29 mouse cellular contexts compared by ENCODE assay signal in the genomic region with DNA sequence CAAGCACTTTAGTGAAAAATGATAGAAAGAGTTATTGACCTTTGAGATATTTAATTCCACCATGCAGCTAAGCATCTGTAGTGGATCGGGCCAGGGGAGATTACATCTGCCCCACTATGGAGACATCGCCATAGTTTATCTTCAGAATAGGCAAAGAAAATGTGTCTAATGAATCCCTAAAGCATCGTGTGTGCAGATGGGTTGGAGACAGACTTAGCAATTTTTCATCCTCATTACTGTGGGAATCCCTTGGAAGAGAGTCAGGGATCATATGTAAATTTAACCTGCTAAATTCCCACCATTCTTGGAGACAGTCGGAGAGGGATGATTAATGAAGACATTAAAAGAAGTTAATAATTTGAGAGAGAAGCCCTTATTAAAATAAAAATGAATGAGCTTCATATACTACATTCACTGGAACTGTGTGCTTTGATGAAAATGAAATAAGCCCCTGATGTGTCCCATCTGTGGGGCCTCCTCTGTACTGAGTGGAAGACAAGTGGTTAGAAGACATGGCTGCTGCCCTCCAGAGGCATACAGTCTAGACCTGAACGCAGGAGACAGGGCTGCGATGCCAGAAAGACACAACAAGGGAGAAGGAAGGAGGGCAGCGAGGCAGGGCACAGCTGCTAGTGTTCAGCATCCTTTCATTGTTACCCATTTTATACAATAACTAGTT.
DNase-seq lines count a peak whose midpoint lies in the region; ATAC-seq and TF ChIP-seq lines count a peak whose summit lies in the region.
"Had no signal": no experiment of that assay in that cellular context is flagged by ENCODE, and none has a peak within 500 bp of the region (broad histone marks: within the 10 kb centered on the region; RNA-seq: fewer than 3 reads in every experiment).

No protein-coding gene starts in this region.

- 79% methylated on average over 7 of the region's 7 CpGs for WGBS in kidney, embryonic 16.5 days
- whole genome bisulfite sequencing in midbrain, embryonic 16.5 days, result 60% methylated on average over 7 of the region's 7 CpGs
- WGBS in intestine, postnatal 0 days, result 75% methylated on average over 7 of the region's 7 CpGs

- H3K4me2 ChIP-seq in kidney, embryonic 16.5 days (replicated peaks; ENCODE audit: low read depth, low read length), result no peak overlapping the region
- no peak overlapping the region for H3K4me2 ChIP-seq in midbrain, embryonic 16.5 days (ENCODE audit: low read length)
- no peak overlapping the region for H3K4me2 ChIP-seq in intestine, postnatal 0 days (replicated peaks; ENCODE audit: low read depth)
- H3K4me2 ChIP-seq: intestine, embryonic 15.5 days; kidney, embryonic 15.5 days; liver, embryonic 15.5 days; lung, embryonic 15.5 days had no signal

- no peak for DNase-seq in kidney, postnatal 4 days
- no peak for DNase-seq in testis, postnatal 10 days (ENCODE audit: low spot score)
- no peak for DNase-seq in thymus, postnatal 36 days
- DNase-seq: adrenal gland, postnatal 36 days; B cell, adult 2 months; cerebellum, adult 11-12 months; cerebellum, postnatal 10 days; gastrocnemius, postnatal 10 days; heart, adult 18-20 months; heart, postnatal 4 days; liver; lung, postnatal 4 days; right cerebral cortex, postnatal 14 days had no signal

- TF ChIP-seq CTCF in testis, adult 2 months (IDR thresholded peaks at IDR 0.05; ENCODE audit: control insufficient read depth, insufficient read depth, insufficient replicate concordance, low read depth, low read length), result no peak
- no peak for TF ChIP-seq CTCF in intestine, postnatal 0 days (IDR thresholded peaks at IDR 0.05; ENCODE audit: low read depth)

- no peaks in the 10 kb centered on the region for H3K27me3 ChIP-seq in kidney, embryonic 16.5 days (ENCODE audit: insufficient read depth, low read length)
- no peaks in the 10 kb centered on the region for H3K27me3 ChIP-seq in testis, adult 2 months (ENCODE audit: control insufficient read depth, insufficient read depth, low read length)
- H3K27me3 ChIP-seq in midbrain, embryonic 16.5 days (ENCODE audit: control insufficient read depth, insufficient read depth, low read depth, low read length), result no peaks in the 10 kb centered on the region
- H3K27me3 ChIP-seq in intestine, postnatal 0 days (replicated peaks; ENCODE audit: control insufficient read depth, insufficient read depth, low read length), result no peaks in the 10 kb centered on the region
- H3K27me3 ChIP-seq: CH12.LX; intestine, embryonic 15.5 days; kidney, embryonic 15.5 days; liver, embryonic 15.5 days; lung, embryonic 15.5 days; Patski had no signal

- no peak; the same call in 1 of the 2 replicates for TF ChIP-seq POLR2A in testis, adult 2 months (IDR thresholded peaks at IDR 0.05; ENCODE audit: control insufficient read depth, low read depth, low read length)

- H3K27ac ChIP-seq in kidney, embryonic 16.5 days (ENCODE audit: low read length), result no peak overlapping the region
- 0 out of 2 replicates have a peak overlapping the region, but pooled peaks have one; percentile 44 for H3K27ac ChIP-seq in testis, adult 2 months (ENCODE audit: control insufficient read depth, insufficient read depth, low read depth, low read length)
- no peak overlapping the region for H3K27ac ChIP-seq in midbrain, embryonic 16.5 days (ENCODE audit: low read length)
- no peak overlapping the region for H3K27ac ChIP-seq in intestine, postnatal 0 days (ENCODE audit: low read depth, low read length)
- H3K27ac ChIP-seq: forebrain, embryonic 10.5 days; intestine, embryonic 15.5 days; kidney, embryonic 15.5 days; limb, embryonic 10.5 days; liver, embryonic 15.5 days; lung, embryonic 15.5 days; stomach, postnatal 0 days had no signal

- peak; percentile 76 for ATAC-seq in kidney, embryonic 16.5 days (ENCODE audit: low FRiP score, low TSS enrichment)
- ATAC-seq in midbrain, embryonic 16.5 days, result peak; percentile 68; the same call in 1 of the 2 replicates
- no peak for ATAC-seq in intestine, postnatal 0 days
- ATAC-seq: forebrain, embryonic 16.5 days; intestine, embryonic 15.5 days; Patski had no signal

- no peaks in the 10 kb centered on the region for H3K4me1 ChIP-seq in kidney, embryonic 16.5 days (ENCODE audit: insufficient read depth, low read length)
- peaks cover 8% of the 10 kb centered on the region for H3K4me1 ChIP-seq in testis, adult 2 months (ENCODE audit: control insufficient read depth, insufficient read depth, low read length)
- H3K4me1 ChIP-seq in midbrain, embryonic 16.5 days (ENCODE audit: control insufficient read depth, insufficient read depth, low read length), result peaks cover 3% of the 10 kb centered on the region; the same call in 1 of the 2 replicates
- H3K4me1 ChIP-seq in intestine, postnatal 0 days (replicated peaks; ENCODE audit: control insufficient read depth, insufficient read depth, low read length), result no peaks in the 10 kb centered on the region
- H3K4me1 ChIP-seq: intestine, embryonic 15.5 days; kidney, embryonic 15.5 days; limb, embryonic 10.5 days; liver, embryonic 15.5 days; lung, embryonic 15.5 days had no signal

- H3K4me3 ChIP-seq in kidney, embryonic 16.5 days (ENCODE audit: low read length), result no peak overlapping the region
- H3K4me3 ChIP-seq in testis, adult 2 months (ENCODE audit: control insufficient read depth, low read depth, low read length), result peak overlapping the region; percentile 33
- no peak overlapping the region for H3K4me3 ChIP-seq in midbrain, embryonic 16.5 days (ENCODE audit: low read depth, low read length)
- no peak overlapping the region for H3K4me3 ChIP-seq in intestine, postnatal 0 days (ENCODE audit: low read depth, low read length)
- H3K4me3 ChIP-seq: forebrain, embryonic 10.5 days; intestine, embryonic 15.5 days; kidney, embryonic 15.5 days; limb, embryonic 10.5 days; liver, embryonic 15.5 days; lung, embryonic 15.5 days; myocyte had no signal

- no peaks in the 10 kb centered on the region for H3K36me3 ChIP-seq in kidney, embryonic 16.5 days (ENCODE audit: insufficient read depth, low read length)
- no peaks in the 10 kb centered on the region for H3K36me3 ChIP-seq in testis, adult 2 months (ENCODE audit: control insufficient read depth, insufficient read depth, low read length)
- no peaks in the 10 kb centered on the region for H3K36me3 ChIP-seq in midbrain, embryonic 16.5 days (ENCODE audit: control insufficient read depth, insufficient read depth, low read length)
- no peaks in the 10 kb centered on the region for H3K36me3 ChIP-seq in intestine, postnatal 0 days (ENCODE audit: control insufficient read depth, insufficient read depth)
- H3K36me3 ChIP-seq: forebrain, embryonic 10.5 days; G1E; intestine, embryonic 15.5 days; kidney, embryonic 15.5 days; limb, embryonic 10.5 days; liver, embryonic 15.5 days; lung, embryonic 15.5 days had no signal

- H3K9me3 ChIP-seq in kidney, embryonic 16.5 days (ENCODE audit: low read length), result no peaks in the 10 kb centered on the region
- H3K9me3 ChIP-seq in midbrain, embryonic 16.5 days (replicated peaks; ENCODE audit: control insufficient read depth, low read length, poor library complexity, severe bottlenecking), result no peaks in the 10 kb centered on the region
- no peaks in the 10 kb centered on the region for H3K9me3 ChIP-seq in intestine, postnatal 0 days (ENCODE audit: control insufficient read depth)
- H3K9me3 ChIP-seq: forebrain, embryonic 10.5 days; G1E; intestine, embryonic 15.5 days; kidney, embryonic 15.5 days; limb, embryonic 10.5 days; liver, embryonic 15.5 days; lung, embryonic 15.5 days had no signal

- H3K9ac ChIP-seq in kidney, embryonic 16.5 days (replicated peaks; ENCODE audit: low read length), result no peak overlapping the region
- H3K9ac ChIP-seq in midbrain, embryonic 16.5 days (ENCODE audit: low read depth, low read length), result no peak overlapping the region
- no peak overlapping the region for H3K9ac ChIP-seq in intestine, postnatal 0 days (ENCODE audit: low read depth, low read length)
- H3K9ac ChIP-seq: intestine, embryonic 15.5 days; kidney, embryonic 15.5 days; liver, embryonic 15.5 days; lung, embryonic 15.5 days had no signal
